Mouse (Mus musculus) embryonic facial prominence, embryonic 11.5 days (tissue): ENCODE measurements around the gene Dpf2. TPM values are rescaled to one million over a fixed set of nuclear protein-coding genes. Genes with fewer than 3 reads are reported as not detected.
"Not testable (repeated sequence)": the region's sequence is repeated elsewhere in the genome, so short reads cannot be mapped to it uniquely, and the experiment has no call there.

Experiments used
- ATAC-seq: fragments of 200-750 bp; cut with Nextera tagmentation; replicated peaks from 2 replicates; pipeline ENCODE4 v1.8.0; 2017; ENCODE audit warnings: low read depth; ENCODE audit not compliant: insufficient number of reproducible peaks, low FRiP score, low TSS enrichment
- DNase-seq: peaks from one replicate; pipeline ENCODE4 v3.0.0-alpha.2; 2015; ENCODE audit warnings: low spot score
- H3K27ac ChIP-seq: fragments of 300-500 bp; sonication (generic); replicated peaks from 2 replicates; pipeline ENCODE4 v1.5.1; 2014; ENCODE audit warnings: mild to moderate bottlenecking, low read depth, low read length, control low read depth
- H3K27me3 ChIP-seq: fragments of 300-500 bp; sonication (generic); 2 replicates; pipeline ENCODE4 v1.6.1; 2014; ENCODE audit warnings: mild to moderate bottlenecking, low read length, moderate library complexity, mixed read lengths; ENCODE audit not compliant: control insufficient read depth, insufficient read depth
- H3K36me3 ChIP-seq: fragments of 300-500 bp; sonication (generic); replicated peaks from 2 replicates; pipeline ENCODE4 v1.6.1; 2014; ENCODE audit warnings: low read depth, mild to moderate bottlenecking, low read length, moderate library complexity, mixed read lengths; ENCODE audit not compliant: control insufficient read depth, insufficient read depth
- H3K4me1 ChIP-seq: fragments of 300-500 bp; sonication (generic); 2 replicates; pipeline ENCODE4 v1.6.1; 2014; ENCODE audit warnings: low read length, mixed read lengths; ENCODE audit not compliant: control insufficient read depth, insufficient read depth
- H3K4me2 ChIP-seq: fragments of 300-500 bp; sonication (generic); 2 replicates; pipeline ENCODE4 v1.6.1; 2014; ENCODE audit warnings: low read depth, mild to moderate bottlenecking, control low read depth, low read length, moderate library complexity
- H3K4me3 ChIP-seq: fragments of 300-500 bp; sonication (generic); 2 replicates; pipeline ENCODE4 v1.5.1; 2014; ENCODE audit warnings: low read depth, low read length, control low read depth
- H3K9ac ChIP-seq: fragments of 300-500 bp; sonication (generic); replicated peaks from 2 replicates; pipeline ENCODE4 v1.6.1; 2014; ENCODE audit warnings: mild to moderate bottlenecking, control low read depth, low read length
- H3K9me3 ChIP-seq: fragments of 300-500 bp; sonication (generic); replicated peaks from 2 replicates; pipeline ENCODE4 v1.6.1; 2016; ENCODE audit warnings: mild to moderate bottlenecking, low read length, inconsistent platforms, mixed read lengths; ENCODE audit not compliant: control insufficient read depth
- WGBS: fragments of 180-500 bp; shearing (Covaris S2); extraction: QIAGEN DNeasy Blood & Tissue Kit; methylation state at CpG from one replicate; pipeline ENCODE4 v1.1.7; 2014; 5-methylcytosine and 5-hydroxymethylcytosine counted together
- polyA plus RNA-seq: library from polyadenylated mRNA; unstranded; fragments of >200 nt; fragmentation: Nextera tagmentation; extraction: Ambion mirVana; gene quantifications from 2 replicates; pipeline ENCODE4 v1.2.1, GENCODE M21; 2014

Gene Dpf2
- polyA plus RNA-seq, 1 experiment from 2014 or later: 202 TPM

DNA sequence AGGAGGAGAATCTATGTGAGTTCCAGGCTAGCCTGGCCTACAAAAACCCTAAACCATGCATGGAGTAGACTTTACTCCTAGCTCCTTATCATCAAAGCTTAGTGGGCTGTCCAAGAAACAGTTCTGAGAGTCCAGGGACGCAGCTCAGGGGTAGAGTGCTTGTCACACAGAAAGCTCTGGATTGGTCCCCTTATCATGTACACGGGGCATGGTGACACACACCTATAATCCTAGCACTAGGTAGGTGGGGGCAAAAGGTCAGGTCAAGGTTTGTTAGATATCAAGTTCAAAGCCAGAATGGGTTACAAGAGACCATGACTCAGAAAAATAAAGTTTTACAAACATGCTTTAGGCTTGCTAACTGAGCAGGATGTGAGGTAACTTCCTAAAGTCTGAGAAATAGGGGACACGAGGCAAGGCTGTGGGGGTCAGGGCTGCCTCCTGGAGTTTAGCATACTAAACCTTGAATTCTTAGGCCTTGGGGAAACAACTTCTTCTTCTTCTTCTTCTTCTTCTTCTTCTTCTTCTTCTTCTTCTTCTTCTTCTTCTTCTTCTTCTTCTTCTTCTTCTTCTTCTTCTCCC lies 25.5 kb downstream of the Dpf2 start:
- Histone ChIP-seq H3K4me1 (no peaks in the 10 kb centered on the region), H3K36me3 (no peaks in the 10 kb centered on the region), H3K9ac (no peak overlapping the region), H3K4me2 (no peak overlapping the region), H3K9me3 (no peaks in the 10 kb centered on the region), H3K27ac (no peak overlapping the region), H3K27me3 (no peaks in the 10 kb centered on the region), H3K4me3 (no peak overlapping the region)
- ATAC-seq: no peak
- WGBS: 85% methylated on average over 3 of the region's 3 CpGs
- DNase-seq: no peak

GRCm38 (mm10) chr19:5885838-5886237 lies 27.0 kb downstream of the Dpf2 start:
- no peaks in the 10 kb centered on the region for H3K4me1 ChIP-seq
- no peak overlapping the region for H3K4me3 ChIP-seq
- no peak overlapping the region for H3K9ac ChIP-seq
- H3K4me2 ChIP-seq: no peak overlapping the region
- peak; percentile 43 for DNase-seq
- no peaks in the 10 kb centered on the region for H3K9me3 ChIP-seq
- no peak overlapping the region for H3K27ac ChIP-seq
- no peaks in the 10 kb centered on the region for H3K36me3 ChIP-seq
- no peak for ATAC-seq
- WGBS: 58% methylated on average over 4 of the region's 4 CpGs
- H3K27me3 ChIP-seq: no peaks in the 10 kb centered on the region

DNA sequence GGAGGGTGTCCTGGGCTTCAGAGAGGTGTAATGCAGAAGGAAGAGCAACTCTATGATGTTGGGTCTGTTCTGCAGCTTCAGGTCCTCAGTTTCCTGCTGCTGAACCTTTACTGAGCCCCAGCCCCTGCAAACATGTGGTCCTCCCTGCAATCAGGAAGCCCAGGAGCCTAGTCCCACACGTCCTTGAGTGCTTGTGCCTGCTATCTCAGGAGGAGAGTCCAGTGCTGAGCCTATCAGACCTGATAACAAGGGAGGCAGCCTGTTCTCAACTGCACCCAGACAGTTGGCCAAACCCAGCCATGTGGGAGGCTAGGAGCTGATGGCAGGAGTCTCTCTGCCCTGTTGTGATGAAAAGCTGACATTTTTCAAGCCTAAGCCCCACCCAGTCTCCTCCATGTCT lies 28.9 kb downstream of the Dpf2 start:
- DNase-seq (no peak), ATAC-seq (no peak)
- 33% methylated on average over 1 of the region's 1 CpGs for WGBS
- Histone ChIP-seq H3K9me3 (no peaks in the 10 kb centered on the region), H3K36me3 (no peaks in the 10 kb centered on the region), H3K4me2 (no peak overlapping the region), H3K9ac (no peak overlapping the region), H3K4me3 (no peak overlapping the region), H3K27ac (no peak overlapping the region), H3K27me3 (no peaks in the 10 kb centered on the region), H3K4me1 (no peaks in the 10 kb centered on the region)

DNA sequence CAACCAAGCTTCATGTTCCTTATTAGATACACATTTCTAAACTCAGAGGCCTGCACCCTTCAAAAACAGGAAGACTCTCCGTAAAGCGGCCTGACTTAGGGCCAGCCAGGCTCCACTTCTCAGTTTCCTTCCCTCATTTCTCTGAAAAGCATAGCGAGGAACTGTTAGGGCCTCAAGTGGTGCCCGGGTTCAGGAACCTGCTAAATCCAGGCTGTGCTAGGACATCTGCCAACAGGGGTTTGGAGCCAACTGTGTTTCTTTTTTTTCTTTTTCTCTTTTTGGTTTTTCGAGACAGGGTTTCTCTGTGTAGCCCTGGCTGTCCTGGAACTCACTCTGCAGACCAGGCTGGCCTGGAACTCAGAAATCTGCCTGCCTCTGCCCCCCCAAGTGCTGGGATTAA lies 30.7 kb downstream of the Dpf2 start:
- 88% methylated on average over 5 of the region's 5 CpGs for WGBS
- not testable (repeated sequence) for ATAC-seq, H3K4me1 ChIP-seq, H3K9ac ChIP-seq, H3K27me3 ChIP-seq, H3K4me3 ChIP-seq, H3K36me3 ChIP-seq, H3K9me3 ChIP-seq, H3K27ac ChIP-seq, H3K4me2 ChIP-seq, DNase-seq

GRCm38 (mm10) chr19:5881155-5881554 lies 31.7 kb downstream of the Dpf2 start:
- Histone ChIP-seq H3K4me3 (no peak overlapping the region), H3K4me2 (no peak overlapping the region), H3K27ac (no peak overlapping the region), H3K9me3 (no peaks in the 10 kb centered on the region), H3K4me1 (no peaks in the 10 kb centered on the region), H3K9ac (no peak overlapping the region), H3K36me3 (no peaks in the 10 kb centered on the region), H3K27me3 (no peaks in the 10 kb centered on the region)
- ATAC-seq: no peak
- WGBS: 93% methylated on average over 6 of the region's 6 CpGs
- no peak for DNase-seq

GRCm38 (mm10) chr19:5879735-5880134 lies 33.1 kb downstream of the Dpf2 start:
- Histone ChIP-seq H3K4me1 (no peaks in the 10 kb centered on the region), H3K4me2 (no peak overlapping the region), H3K36me3 (no peaks in the 10 kb centered on the region), H3K27me3 (no peaks in the 10 kb centered on the region), H3K9me3 (no peaks in the 10 kb centered on the region), H3K27ac (no peak overlapping the region), H3K4me3 (no peak overlapping the region), H3K9ac (no peak overlapping the region; the same call in 1 of the 2 replicates)
- ATAC-seq (no peak), DNase-seq (no peak)
- WGBS: 94% methylated on average over 7 of the region's 7 CpGs

DNA sequence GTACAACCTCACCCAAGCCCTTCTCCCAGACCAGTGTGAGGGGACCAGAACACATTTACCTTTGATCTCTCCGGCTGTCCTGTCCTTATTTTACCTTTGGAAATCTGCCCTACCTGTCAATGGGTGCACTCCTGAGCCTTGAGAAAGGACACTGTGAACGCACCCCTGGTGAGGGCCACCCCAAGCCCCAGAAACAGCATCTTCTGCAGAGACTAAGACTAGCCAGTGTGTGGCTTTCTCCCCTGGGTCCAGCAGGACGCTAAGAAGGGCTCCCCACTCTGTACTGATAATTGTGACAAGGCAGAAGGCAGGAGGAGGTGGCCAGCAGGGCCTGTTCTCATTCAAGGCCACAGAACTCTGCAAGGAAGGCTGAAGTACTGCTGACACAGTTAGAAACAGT lies 33.9 kb downstream of the Dpf2 start:
- DNase-seq: no peak
- Histone ChIP-seq H3K4me3 (no peak overlapping the region), H3K4me2 (no peak overlapping the region), H3K4me1 (no peaks in the 10 kb centered on the region), H3K27ac (no peak overlapping the region), H3K36me3 (no peaks in the 10 kb centered on the region), H3K9ac (no peak overlapping the region), H3K27me3 (no peaks in the 10 kb centered on the region), H3K9me3 (no peaks in the 10 kb centered on the region)
- no peak for ATAC-seq
- WGBS: 81% methylated on average over 3 of the region's 3 CpGs

GRCm38 (mm10) chr19:5878362-5878722 lies 34.5 kb downstream of the Dpf2 start:
- WGBS: 76% methylated on average over 7 of the region's 7 CpGs
- ATAC-seq (no peak), DNase-seq (no peak)
- Histone ChIP-seq H3K4me1 (no peaks in the 10 kb centered on the region), H3K4me2 (no peak overlapping the region), H3K9me3 (no peaks in the 10 kb centered on the region), H3K9ac (no peak overlapping the region), H3K36me3 (no peaks in the 10 kb centered on the region), H3K27ac (no peak overlapping the region), H3K27me3 (no peaks in the 10 kb centered on the region), H3K4me3 (no peak overlapping the region)
